Mouse (Mus musculus): ENCODE data around the gene Mical2.

DNA sequence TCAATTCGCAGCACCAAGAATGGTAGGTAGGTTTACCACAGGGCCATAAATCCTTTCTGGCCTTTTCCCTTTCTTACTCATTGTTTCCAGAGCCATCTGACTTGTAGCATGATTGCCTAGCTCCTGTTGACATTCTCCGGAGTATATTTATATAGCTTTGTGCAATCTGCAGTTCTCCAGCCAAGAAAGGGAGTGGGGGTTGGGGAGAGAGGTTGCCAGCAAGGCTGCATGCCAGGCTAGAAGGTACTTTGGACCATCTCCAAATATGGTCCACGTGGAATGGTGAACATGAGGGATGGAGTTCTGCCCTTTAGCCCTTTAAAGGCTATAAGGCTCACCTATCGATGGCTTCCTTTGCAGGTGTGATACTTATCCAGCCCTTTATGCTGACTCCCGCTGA, 45.2 kb downstream of the Mical2 start:
- TF ChIP-seq CTCF (IDR thresholded peaks at IDR 0.05; ENCODE audit: insufficient read depth, low read length) (no peak), POLR2A (IDR thresholded peaks at IDR 0.05; ENCODE audit: borderline replicate concordance, extremely low read depth, low read depth, low read length) (no peak)

All from lung, adult 2 months (tissue).